Mouse (Mus musculus): ENCODE data around the gene Appl2.

DNA sequence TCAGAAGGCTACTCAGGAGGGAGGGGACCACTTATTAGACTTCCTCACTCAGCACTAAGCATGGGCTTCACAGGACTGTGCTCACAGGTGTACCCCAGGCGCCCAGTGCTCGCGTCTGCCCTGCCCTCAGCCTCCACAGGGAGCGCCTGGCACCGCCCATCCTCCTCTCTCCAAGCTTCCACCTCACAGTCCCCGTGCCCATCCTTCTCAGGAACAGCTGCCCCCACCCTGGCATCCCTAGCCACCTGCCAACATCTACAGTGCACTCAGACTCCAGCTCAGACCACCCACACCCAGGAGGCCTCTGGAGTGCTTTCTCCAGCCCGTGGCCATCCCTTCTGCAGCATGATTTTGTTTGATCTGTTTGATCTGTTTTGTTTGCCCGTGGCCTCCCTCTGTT lies 24.5 kb downstream of the Appl2 start:
- TF ChIP-seq POLR2A (IDR thresholded peaks at IDR 0.05; ENCODE audit: control insufficient read depth in 1 of 2, insufficient read depth in 1 of 2, low read depth in 1 of 2, low read length in 2 of 2, poor library complexity in 1 of 2) (no peak), JUND (IDR thresholded peaks at IDR 0.05; ENCODE audit: low read depth, low read length) (no peak), CTCF (IDR thresholded peaks at IDR 0.05 in 2 of 3, conservative IDR thresholded peaks at IDR 0.05 in 1 of 3; ENCODE audit: control insufficient read depth in 1 of 3, insufficient read depth in 1 of 3, low read depth in 2 of 3, low read length in 3 of 3, poor library complexity in 1 of 3, severe bottlenecking in 1 of 3) (no peak), SIN3A (IDR thresholded peaks at IDR 0.05; ENCODE audit: low read length) (no peak), MAZ (IDR thresholded peaks at IDR 0.05; ENCODE audit: low read depth, low read length) (no peak), HCFC1 (IDR thresholded peaks at IDR 0.05; ENCODE audit: low read depth, low read length) (no peak), TCF12 (IDR thresholded peaks at IDR 0.05; ENCODE audit: low read depth, low read length) (no peak), GATA1 (IDR thresholded peaks at IDR 0.05; ENCODE audit: low read depth, low read length) (no peak), E2F4 (IDR thresholded peaks at IDR 0.05; ENCODE audit: borderline replicate concordance, low read depth, low read length) (no peak), ZMIZ1 (IDR thresholded peaks at IDR 0.05; ENCODE audit: low read depth, low read length) (no peak), NRF1 (IDR thresholded peaks at IDR 0.05; ENCODE audit: insufficient read depth, low read depth, low read length, poor library complexity, severe bottlenecking) (no peak), ETS1 (IDR thresholded peaks at IDR 0.05; ENCODE audit: low read depth, low read length) (no peak), CHD2 (IDR thresholded peaks at IDR 0.05; ENCODE audit: low read length) (no peak)
